Mouse (Mus musculus) 3T3-L1 (cell line): ENCODE data around the gene Ric8b.

ENCODE experiments used
- DNase-seq: peaks from one replicate; pipeline ENCODE4 v3.0.0-alpha.2; 2015; ENCODE audit warnings: low read depth, low spot score

Ric8b gene

DNA sequence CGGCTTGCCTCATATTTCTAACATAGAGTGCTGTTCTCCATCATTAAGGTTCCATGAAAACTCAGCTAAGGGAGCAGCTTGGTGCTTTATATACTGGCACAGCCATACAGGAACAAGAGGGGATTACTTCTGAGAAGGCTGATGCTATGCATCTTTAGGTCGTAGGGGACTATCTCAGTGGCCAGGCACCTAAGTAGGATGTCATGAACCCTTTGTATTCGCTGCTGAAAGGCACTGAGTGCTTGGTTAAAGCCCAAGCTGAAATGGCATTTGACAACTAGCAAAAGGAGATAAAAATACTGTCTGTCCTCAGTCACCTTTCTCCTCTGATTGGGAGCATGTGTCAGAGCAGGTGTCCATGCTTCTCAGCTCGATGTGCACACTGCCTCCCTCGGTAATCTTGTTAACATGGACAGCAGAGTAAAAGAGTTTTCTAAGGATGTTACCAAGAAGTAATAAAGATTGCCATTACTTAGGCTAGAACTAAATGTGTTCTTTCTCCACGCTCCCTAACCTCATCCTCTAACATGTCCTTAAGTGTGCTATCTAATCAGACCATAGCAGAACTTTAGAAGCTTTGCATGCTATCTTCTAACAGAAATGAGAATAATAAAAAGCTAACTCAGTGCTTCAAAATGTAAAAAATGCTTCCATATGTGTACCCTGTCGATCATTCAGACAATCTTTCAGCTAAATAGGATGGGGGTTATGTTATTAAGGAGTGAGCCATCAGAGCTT is 89.3 kb downstream of the Ric8b start:
- DNase-seq = no peak

DNA sequence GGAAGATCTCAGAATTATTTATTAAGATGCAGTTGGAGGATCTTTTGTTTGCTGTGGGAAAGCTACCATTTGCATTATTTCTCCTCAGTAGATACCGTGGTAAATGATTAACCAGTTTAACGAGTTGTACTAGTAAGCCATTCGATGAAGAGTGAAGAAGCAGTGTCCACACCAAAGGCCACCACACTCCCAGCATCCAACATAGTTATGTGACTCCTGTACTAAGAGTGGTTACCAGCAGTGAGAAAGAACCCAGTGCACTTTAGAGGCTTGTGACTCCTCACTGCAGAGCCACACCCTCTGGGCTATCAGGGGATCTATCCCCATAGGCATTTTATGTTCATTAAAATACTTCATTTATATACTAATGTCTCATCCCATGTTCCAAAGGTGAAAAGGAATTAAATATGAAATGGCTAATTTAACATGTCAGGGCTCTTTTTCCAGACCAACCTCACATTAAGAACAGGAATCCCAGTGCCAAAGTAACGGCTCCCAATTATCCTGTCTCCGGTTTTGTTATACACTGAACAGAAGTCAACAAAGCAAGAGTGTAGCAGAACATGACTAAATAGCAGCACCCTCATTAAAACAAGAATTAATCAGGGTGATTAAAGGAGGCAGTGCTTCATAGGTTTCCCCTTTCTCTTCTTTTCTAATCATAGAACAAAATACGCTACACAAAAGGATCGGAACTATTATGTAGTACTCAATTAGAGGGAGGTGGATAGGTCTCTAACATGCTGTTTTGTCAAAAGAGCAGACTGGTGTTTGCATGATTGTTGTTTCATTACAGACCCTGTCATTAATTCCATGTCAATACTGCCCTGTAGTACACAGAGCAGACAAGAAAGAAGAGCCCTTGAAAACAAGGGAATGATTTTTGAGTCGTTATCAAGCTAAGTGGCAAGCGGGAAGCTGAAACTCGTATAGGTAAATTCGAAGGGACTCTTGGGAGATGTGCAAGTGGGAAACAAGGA is 90.7 kb downstream of the Ric8b start:
- DNase-seq = no peak

DNA sequence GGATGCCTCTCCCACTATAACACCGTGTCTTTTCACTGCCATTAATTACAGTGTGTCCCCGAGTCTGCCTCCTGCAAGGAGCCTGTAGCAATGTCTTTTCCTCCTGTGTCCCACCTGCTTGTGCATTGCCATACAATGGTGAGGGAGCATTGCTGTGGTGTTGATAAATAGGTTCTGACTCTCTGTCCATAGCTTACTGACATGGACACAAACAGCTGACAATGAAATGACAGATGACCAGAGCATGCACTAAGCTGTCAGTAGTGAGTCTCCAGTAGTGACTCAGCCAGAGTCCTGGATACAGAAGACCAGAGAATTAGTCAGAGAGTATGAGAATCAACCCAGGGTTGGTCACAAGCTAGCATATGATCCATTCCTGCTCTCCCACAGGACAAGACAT is 93.7 kb downstream of the Ric8b start:
- peak; percentile 54 for DNase-seq

- DNase-seq = peak; percentile 52
Measured at GRCm38 (mm10) chr10:85013464-85013863, 96.0 kb downstream of the Ric8b start.

DNA sequence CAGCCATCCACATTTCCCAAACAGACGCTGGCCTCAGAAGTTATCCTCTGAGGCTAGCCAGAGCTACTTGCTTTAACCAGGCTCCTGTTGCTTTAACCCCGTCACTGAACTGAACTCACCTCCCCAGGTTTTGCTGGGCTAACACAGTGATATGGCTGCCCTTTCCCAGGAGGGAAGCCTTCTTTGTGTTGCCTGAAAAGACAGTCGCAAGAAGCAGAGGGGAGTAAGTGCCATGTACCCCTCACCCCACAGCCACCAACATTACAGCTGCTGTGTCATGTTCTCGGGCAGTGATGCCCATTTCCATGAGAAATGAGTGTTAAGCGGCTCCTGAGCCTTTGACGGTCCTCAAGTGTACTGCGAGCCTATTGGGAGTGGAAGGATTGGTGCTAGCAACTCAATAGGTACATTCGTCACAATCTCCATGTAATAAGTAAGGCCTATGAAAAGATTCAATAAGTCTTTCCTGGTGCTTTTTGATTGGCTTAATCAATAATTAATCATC is 96.6 kb downstream of the Ric8b start:
- no peak for DNase-seq

DNA sequence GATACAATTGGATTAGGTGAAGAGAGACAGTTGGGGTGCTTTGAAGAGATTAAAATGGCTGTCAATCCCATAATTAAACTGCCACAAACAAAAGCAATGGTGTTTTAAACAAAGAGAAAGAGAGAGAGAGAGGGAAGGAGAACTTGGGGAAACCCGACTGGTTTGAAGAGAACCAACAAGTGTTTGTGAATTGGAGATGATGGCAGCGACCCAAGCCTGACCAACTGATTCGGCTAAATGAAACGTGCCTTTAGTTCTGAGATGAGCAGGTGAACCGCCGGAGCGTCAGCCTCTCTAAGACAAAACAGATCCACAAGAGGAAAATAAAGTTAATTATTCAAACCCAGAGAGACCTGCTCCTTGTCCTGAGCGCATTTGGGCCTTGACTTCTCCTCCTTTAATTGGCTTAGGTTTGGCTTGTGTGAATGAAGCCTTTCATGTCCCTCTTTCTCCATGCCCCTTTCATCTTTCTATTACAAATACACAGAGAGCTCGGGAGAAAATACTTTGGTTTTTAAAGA is 97.1 kb downstream of the Ric8b start:
- no peak for DNase-seq

- DNase-seq = no peak
Measured at GRCm38 (mm10) chr10:85022647-85023312, 105.4 kb downstream of the Ric8b start.

GRCm38 (mm10) chr10:85023313-85023666 is 105.9 kb downstream of the Ric8b start:
- DNase-seq = no peak

DNA sequence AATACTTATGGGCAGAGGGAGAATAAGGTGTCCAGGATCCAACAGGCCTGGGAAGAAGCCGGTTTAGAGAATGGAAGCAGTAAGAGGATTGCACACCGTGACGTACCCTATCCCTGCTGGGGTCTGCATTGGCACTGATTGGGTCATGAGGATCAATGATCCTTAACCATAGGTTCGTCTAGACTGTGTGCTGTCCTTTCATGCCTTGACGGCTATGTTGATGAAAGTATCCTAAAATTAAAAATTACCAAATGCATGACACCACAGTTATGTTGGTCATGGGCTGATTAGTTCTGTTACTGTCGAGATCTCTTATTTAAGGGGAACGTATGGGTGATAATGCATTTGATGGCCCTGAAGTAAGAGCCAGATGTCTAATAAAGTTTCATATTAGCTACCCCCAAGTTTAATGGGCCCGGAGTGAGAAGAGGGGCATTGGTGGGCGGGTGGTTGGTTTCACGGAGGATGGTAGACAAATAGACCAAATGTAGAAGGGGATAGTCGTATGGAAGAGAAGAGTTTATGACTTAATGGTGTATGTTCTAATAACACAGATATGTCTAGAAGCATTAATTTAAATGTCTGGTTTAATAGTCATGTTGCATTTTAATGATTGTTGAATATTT is 108.5 kb downstream of the Ric8b start:
- DNase-seq = peak; percentile 40

- DNase-seq = no peak
Measured at GRCm38 (mm10) chr10:85027619-85028175, 110.3 kb downstream of the Ric8b start.

GRCm38 (mm10) chr10:85035131-85035725 is 117.8 kb downstream of the Ric8b start:
- DNase-seq = no peak

DNA sequence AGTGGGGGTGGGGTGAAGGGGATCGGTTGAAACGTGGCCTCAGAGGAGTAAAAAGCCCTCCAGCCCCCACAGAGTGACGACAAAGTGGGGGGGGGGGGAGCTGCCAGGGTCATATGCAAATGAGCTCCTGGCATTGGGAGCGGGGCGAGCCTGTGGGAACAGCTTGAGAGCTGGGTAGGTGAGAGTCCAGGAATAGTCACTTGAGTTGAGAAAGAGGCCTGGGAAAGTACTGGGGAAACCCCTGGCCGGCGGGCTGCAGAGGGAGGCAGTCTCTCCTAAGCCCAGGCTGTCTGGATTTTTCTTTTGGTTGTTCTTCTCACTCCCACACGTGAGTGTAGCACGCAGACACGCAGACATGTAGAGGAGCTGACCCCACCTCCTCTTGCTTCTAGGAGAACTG is 120.7 kb downstream of the Ric8b start:
- DNase-seq = no peak

GRCm38 (mm10) chr10:85038852-85039251 is 121.4 kb downstream of the Ric8b start:
- no peak for DNase-seq

DNA sequence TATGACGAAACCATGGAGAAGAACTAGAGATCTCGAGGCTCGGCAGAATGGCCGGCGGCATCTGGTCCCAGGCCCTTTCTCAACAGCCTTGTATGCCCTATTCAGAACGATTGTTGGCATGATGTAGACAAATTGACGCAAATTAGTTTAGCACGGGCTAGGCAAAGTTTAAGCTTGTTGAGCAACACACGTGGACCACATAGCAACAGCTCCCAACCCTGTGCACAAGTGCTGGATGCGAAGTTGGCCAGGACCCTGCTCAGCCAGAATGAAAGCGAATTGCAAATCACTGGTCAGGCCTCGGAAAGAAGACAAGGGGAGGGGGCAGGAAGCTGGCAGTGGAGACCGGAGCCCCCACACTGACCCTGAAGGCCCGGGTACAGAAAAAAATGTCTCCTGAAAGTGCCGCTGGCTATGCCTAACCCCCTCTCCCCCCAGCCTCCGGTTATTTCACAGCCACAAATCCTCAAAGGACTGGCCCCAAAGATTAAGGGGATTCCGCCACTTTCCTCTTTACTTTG is 126.8 kb downstream of the Ric8b start:
- DNase-seq = no peak

DNA sequence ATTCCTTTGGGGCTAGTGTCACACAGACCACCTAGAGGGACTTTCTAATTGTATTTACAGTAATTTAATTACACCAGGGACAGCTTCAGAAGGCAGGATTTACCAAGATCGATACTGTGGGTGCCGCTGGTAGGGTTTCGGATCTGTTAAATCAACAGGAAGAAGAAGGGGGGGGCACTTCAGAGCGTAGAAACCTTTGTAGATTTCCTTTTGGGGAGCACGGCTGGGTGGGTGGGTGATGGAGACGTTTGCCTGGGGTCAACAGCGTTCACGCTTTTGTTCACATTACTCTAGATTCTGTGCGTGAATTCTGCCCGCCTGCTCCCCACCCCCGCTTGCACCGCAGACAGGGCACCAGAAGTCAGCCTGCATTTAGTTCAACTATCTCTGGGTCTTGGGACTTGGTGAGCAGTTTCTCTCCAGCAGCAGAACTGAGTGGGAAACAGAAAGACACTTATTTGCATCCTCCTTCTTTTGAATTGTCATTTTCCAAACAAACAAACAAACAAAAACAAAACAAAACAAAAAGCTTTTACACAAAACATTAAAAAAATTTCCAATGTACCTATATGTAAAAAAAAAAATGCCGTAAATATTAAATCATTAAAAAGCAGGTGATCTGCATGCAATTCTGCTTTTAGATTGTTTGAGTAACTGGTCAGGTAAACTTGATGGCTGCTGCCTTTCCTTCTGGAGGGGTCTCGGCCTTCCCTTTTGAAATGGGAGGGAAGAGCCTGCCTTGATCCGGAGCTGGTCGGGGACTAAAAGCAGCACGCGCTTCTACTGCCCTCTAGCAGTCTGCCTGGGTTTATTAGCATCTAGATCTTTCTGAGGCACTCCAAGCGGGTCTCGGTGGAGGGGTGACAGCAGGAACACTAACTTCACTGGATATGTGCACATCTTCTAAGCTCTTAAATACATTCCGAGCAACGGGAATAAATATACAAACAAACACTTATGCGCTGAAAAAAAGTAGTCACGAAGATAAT is 127.6 kb downstream of the Ric8b start:
- DNase-seq = peak; percentile 58

DNA sequence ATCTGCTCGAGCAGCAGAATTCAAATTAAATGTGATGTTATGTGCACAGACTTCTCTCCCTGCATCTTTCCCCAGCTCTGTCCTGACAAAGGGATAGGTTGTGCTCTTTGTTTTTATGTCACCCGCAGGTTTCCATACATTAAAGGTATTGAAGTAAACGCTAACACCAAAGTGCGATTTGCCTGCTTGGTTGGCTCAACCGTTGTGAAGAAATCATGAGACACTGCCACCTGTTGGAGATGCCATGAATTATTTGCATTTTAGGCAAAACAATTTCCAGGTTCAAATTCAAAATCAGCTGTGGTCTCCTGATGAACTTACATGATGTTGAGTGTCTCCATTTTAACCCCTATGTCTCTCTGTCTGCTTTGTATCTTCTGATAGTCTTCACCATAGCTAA is 129.2 kb downstream of the Ric8b start:
- DNase-seq = peak; percentile 56

GRCm38 (mm10) chr10:85048008-85048407 is 130.6 kb downstream of the Ric8b start:
- no peak for DNase-seq

- no peak for DNase-seq
Measured at GRCm38 (mm10) chr10:85050668-85051208, 133.3 kb downstream of the Ric8b start.

DNA sequence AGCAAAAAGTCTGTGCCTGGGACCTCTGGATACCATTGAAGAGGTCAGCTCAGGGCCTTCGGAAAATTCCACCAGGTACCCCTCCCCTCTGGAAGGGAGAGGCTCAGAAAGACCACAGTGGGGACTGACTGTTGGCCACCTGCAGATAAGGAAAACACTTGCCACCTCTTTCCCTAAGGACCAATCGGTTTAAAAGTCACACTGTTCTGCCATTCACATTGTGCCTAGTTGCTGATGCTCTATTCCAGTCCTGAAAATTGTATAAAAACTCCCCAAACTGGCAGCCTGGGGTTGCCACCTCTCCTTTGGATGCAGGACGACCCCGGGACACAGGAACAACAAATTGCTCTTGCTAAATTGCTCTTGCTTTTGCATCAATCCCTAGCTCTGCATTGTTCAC is 135.0 kb downstream of the Ric8b start:
- no peak for DNase-seq
